Mouse (Mus musculus) right cerebral cortex, adult 18-20 months (tissue): ENCODE data around the gene Cyp2d22.

Experiments used
- DNase-seq: peaks from one replicate; pipeline ENCODE4 v3.0.0; 2022; ENCODE audit warnings: mixed read lengths

Gene Cyp2d22

DNA sequence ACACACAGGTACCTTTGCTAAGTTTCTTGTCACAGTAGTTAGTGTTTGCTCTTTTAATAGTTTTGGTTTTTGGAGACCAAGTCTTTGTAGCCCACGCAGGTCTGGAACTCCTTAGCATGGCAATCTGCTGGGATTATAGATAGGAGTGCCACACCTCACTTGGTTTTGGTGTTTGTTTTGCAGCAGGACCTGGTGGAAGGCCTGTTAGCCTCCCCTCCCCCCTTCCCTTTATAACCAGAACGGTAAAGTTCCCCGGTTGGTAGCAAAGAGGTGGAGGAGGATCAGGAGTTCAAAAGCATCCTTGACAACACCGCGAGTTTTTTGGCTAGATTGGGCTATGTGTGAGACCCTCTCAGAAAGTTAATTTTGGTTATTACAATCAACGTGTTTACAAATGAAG is 35.1 kb downstream of the Cyp2d22 start:
- DNase-seq = no peak

DNA sequence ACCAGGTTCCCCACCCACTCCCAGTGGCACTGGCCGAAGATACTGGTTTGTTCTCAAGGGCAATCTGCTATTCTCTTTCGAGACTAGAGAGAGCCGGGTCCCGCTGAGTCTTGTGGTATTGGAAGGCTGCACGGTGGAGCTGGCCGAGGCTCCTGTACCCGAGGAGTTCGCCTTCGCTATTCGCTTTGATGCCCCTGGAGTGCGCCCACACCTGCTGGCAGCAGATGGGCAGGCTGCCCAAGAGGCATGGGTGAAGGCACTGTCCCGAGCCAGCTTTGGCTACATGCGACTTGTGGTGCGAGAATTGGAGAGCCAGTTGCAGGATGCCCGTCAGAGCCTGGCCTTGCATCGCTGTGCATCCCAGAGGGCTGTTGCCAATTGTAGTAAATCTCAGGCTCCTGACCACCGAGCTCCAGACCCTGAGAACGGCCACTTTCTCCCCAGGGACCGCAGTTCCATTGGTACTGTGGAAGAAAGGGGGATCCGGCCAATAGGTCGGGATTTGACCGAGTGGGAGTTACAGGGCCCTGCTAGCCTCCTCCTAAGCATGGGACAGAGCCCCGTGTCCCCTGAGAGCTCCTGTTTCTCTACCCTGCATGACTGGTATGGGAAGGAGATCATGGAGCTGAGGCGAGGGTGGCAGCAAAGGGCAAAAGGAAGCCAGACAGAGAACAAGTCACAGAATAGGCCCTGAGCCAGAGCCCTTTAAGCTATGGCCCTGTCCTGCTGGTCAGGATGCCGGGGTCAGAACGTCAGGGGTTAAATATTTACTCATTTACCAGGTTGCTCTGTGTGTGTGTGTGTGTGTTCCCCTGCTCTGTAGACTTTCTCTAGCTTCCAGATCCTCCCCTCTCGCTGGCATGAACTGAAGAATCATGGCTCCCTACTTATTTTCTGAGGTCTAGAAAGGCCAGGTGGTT is 36.4 kb downstream of the Cyp2d22 start:
- DNase-seq = no peak

DNA sequence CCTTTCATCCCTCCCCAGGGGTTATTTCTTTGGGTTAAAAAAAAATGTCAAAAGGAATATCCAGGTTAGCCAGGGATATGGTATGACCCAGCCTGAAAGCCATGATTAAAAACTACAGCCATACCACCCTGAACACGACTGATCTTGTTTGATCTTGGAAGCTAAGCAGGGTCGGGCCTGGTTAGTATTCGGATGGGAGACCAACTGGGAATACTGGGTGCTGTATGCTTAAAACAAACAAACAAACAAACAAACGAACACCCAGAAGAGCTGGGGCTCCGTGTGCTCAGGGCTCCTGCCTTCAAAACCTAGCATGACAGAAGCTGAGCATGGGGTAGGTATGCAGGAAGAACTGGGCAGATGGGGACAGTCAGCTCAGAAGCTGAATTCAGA is 37.5 kb downstream of the Cyp2d22 start:
- DNase-seq = no peak

DNA sequence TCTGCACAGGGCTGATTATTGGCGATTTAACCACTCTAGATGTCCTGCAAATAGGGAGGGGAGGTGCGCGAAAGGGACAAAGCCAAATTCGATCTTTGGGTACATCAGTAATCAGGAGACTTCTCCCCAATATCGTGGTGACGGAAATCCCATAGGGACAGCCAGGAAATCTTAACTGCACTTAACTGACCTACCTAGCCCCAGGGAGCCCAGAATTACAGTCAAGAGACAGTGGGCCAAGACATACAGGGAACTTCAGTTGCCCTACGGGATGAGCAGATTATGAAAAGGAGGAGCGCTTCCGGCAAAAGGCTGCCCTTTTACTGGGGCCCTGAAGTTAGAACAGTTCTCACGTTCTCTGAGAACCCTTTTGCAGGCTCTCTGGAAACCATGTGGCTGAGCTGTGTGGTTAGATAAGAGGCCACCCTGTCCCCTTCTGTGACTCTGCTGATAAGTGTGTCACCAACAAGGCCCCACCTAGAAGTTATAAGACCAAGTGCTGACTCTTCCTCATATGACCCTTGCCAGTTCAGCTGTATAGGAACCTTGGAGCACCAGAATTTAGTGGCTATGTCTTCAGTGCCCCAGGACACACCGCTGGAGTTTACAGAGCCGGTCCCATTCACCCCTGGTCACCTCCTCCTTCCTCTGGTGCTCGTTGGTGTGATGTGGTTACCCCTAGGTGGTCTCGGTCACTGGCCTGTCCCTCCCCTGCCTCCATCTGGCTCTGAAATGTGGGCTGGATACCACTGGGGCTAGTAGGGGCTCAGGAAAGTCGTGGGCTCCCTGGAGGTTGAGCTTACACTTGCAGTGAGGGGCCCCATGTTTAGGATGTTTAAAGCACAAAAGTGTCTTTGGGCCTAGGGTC is 38.2 kb downstream of the Cyp2d22 start:
- no peak for DNase-seq

DNA sequence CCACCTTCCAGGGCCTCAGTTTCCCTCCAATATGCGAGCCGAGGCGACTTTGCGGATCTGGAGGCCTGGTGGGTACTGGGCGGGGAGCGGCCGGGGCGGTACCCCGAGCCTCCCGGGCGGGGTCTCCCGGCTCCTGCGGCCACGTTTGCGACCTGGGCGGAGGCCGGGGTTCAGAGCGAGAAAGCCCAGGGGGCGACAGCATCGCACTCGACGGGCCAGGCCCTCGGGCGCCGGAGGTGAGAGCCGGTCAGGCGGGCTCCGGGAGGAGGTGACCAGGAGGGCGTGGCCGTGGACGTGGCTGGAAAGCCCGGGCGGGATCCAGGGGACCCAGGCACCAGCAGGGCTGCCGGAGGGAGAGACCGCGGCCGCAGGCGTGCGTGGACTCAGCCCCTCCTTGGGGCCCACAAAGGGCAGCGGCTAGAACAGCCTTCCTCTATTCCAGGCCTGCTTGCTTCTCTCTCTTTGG is 39.0 kb downstream of the Cyp2d22 start:
- no peak for DNase-seq

DNA sequence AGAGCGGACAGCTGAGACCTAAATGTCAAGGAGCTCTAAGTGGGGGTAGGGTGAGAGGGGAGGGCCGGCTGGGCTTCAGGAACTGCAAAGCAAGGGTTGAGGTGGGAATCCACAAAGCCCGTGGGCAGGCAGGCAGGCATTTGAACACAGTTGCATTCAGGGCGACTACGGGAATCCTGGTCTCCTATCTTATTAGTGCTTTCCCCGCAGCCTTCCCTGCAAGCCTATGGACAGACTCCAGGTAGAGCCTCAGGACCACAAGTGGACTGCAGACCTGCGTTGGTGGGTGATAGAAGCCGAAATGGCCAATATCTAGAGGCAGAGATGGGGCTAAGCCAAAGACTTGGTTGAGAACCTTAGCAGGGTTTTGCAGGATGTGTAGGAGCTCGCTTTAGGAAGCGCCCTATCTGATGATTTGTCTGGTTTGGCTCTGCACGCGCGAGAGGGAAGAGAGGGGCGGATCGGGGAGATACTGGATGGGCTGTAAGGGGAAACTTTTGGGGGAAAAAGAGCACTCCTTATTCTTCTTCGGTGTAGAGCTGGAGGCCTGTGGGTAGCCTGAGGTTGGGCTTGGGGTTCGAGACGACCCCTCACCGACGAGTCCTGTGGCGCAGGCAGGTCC is 39.5 kb downstream of the Cyp2d22 start:
- no peak for DNase-seq

DNA sequence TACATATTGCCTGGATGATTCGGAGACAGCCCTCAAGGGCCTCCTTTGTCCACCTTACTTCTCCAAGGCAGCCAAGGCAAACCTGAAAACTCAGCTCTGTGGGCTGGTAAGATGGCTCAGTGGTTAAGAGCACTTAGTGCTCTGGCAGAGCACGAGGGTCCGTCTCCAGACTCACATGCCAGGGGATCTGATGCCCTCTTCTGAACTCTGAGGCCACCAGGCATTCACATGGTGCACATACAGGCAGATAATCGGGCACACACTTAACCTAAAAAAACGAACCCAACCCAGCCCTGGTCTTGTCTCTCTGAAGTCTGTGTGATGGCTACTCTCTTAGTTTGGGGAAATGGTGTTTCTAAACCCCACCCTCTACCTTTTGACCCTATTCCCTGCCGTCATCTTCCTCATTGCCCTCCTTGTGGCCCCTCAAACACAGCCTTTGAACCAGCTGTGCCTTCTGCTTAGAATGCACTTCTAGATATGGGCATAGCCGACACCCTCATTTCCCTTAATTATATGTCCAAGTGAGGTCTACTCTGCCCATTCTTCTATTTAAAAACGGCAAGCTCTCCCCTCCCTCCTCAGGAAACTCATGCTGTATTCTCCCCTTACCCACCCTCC is 40.3 kb downstream of the Cyp2d22 start:
- no peak for DNase-seq

DNA sequence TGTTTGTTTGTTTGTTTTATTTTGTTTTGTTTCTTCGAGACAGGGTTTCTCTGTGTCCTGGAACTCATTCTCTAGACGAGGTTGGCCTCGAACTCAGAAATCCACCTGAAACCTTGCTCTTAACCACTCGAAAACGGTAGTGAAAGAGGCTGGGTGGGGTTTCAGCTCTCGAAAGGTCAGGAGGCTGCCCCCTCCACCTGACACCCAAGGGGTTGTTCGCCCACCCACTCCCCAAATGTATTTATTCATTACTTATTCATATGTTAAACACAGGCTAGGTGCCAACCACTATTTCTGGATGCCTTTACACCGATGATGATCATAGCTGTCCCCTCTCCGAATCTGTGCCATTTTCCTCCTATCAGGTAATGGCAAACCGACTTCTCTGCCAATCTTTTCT is 40.9 kb downstream of the Cyp2d22 start:
- DNase-seq = no peak

DNA sequence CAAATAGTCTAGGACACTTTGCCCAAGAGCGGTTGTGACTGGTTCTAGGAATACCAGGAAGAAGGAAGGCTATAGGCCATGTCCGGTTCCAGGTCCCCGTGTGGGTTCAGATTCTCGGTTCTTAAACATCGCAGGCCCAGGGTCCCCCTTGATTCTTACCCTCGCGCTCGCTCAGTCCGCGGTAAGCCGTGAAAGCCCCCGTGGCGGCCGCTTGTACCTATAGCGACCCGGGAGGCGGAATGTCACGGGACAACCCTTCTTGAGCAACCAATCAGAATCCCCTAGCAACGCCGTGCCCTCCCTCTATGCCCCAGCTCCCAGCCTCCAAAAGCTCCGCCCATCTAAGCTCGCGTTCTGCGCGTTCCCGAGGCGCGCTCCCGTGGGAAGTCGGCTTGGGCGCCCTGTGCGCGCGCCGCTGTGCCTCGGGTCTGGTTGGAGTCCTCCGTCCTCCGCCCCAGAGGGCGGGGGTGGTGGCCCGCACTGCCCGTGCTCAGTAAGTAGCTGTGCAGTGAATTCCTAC is 41.4 kb downstream of the Cyp2d22 start, which contains the start of the genes Naga, Pheta2 and Smdt1:
Gene Naga (minus strand): TSS at position 333 of the 520 bp plus-strand sequence.
Gene Pheta2 (plus strand): TSS at position 350 of the 520 bp plus-strand sequence.
Gene Smdt1 (plus strand): TSS at position 367 of the 520 bp plus-strand sequence.
- DNase-seq = peak; percentile 96

DNA sequence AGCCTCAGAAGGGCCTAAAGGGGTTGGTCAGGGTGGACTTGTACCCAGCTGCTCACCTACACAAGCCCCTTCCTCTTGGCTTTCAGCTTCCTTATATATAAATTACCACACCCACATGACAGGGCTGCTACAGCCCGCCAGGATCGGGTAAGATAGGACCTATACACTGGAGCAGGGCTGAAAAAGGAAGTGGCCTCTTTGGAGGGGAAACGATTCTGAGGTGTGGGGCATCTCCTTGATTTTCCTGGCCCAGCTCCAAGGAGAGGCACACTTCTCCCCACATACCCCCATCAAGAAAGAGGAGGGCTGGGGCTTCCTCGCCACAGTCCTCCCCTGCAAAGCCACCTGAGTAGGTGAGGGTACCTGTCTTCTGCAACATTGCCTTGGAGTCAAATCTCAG is 42.2 kb downstream of the Cyp2d22 start:
- no peak for DNase-seq

DNA sequence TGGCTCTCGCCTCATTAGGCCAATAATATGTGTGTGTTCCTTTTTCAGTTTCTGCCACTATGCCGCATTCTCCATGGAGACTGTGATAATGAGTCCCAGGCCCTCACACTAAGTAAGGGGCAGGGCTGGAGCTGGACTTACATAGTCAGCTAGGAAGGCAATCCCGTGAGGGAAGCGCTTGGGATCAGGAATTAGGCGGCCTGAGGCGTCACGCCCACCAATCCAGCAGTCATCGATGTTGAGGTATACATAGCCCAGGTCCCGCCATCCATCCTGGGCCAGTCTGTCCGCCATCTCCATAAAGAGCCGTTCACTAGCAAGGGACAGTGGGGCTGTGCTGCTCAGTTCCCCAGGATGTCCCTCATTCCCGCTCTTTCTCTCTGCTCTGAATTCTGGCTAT is 43.4 kb downstream of the Cyp2d22 start:
- DNase-seq = no peak

DNA sequence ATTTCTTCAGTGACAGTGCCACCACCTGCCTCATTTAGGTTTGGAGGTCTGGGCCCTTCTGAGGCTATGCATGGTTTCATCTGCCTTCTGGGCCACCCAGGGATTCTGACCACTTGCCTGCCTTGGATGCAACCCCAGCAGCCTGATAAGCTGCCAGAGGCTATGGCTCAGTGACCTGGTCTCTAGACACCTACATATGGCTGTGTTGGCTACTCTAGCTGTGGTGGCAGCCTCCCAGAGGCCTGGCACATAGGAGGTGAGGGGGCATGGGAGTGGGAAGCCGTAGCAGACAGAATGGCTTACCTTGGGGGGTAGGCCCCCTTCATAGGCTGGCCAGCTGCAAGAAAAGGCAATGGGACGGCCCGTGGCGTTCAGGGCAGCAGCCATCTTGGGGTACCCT is 44.9 kb downstream of the Cyp2d22 start:
- DNase-seq = no peak

DNA sequence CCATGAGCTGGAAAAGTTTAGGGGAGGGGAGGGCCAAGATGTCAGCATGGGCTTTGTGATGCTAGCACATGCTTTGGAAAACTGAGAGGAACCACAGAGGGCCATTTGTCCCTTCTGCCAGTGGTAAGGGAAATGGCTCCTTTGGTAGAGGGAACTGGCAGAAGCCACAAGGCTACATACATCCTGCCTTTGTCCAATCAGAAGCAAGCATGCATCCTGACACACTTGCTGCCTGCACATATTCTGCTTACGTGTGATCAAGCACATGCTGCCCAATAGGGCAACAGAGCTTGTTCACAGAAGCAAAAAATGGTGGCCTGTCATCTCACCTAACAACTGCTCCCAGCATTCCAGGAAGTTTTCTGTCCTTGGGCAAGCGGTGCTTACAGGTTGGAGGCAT is 54.7 kb downstream of the Cyp2d22 start:
- no peak for DNase-seq

DNA sequence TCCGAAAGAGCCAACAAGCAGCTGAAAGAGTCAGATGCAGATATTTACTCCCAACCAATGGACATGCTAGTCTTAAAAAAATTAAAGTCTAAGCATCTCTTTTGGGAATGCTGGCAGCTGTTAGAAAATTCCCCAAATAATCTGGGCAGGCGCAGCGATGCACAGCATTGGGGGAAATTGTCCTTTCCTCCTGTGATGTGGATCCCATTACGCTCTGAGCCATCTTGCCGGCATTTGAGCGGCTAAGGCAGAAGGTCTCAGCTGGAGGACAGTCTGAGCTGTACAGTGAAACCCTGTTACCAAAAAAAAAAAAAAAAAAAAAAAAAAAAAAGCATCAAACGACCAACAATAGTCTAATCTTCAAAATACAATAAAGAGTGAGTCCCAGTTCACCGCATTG is 57.9 kb downstream of the Cyp2d22 start:
- no peak for DNase-seq
